Mouse (Mus musculus) heart, postnatal 10 days (tissue): ENCODE measurements around the gene Fis1. TPM values are rescaled to one million over a fixed set of nuclear protein-coding genes. Genes with fewer than 3 reads are reported as not detected.

Experiments used
- DNase-seq, 2 experiments: peaks; one replicate each; pipeline ENCODE4 v3.0.0; 2021
- intact Hi-C: fragments of 180-260 bp; cut with DNase I; formaldehyde crosslinking; loops from one replicate; pipeline ENCODE4 v1.15.1; 2025
- total RNA-seq, 2 experiments: library from RNA; stranded (reverse); gene quantifications; 2 replicates each; pipeline ENCODE4 v1.2.3; 2021

The Fis1 gene
- total RNA-seq, 2 experiments from 2014 or later = 180 to 184 TPM

DNA sequence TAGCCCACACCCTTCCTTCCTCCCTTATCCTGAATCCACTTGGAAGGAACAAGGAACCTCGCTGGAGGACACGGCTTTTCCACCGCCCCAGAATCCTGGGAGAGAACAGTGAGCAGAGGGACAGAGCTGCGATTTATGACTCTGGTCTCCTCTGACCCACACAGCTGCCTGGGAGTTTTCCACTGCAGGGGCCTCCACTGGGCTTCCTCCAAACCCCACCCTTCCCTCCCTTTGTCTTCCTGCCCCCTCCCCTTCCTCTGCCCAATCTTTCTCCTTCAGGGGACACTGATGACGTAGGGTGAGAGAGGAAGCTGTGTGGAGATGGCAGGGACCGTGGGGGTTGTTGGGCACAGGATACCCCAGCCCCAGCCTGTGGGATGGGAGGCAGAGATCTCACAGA is 13.3 kb downstream of the Fis1 start, which contains the start of gene Cldn15:
Cldn15 (plus strand) TSS at position 286 of the 400 bp plus-strand sequence.
- peak in 1 of 2 experiments; percentile 54 for DNase-seq
- intact Hi-C loops = no loop called here

DNA sequence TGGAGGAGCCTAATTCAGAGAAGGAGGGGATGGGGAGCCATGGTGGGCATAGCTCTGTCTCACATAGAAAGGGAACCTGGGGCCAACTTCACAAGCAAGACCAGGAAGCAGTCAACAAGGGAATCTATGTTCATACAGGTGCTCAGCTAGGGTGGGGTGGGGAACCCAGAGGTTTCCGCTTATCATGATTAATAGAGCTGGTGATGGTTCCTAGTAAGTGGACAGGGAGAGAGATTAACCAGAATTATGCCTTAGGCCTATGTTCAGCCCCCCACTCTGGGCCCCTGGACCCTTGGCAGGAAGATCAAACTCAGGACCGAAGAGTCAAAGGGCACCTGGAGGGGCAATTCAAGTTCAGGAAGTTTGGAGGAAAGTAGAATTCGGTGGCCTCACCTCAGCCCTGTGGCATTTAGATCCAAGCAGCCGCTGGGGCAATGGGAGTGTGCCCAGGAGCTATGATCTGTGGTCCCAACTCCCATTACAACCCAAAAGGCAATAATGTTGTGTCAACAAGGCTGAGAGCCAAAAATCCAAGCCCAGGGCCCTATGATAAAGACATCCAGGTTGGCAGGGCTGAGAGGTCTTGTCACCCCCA is 13.9 kb downstream of the Fis1 start:
- intact Hi-C loops = no loop called here
- peak in 1 of 2 experiments; percentile 23 for DNase-seq

DNA sequence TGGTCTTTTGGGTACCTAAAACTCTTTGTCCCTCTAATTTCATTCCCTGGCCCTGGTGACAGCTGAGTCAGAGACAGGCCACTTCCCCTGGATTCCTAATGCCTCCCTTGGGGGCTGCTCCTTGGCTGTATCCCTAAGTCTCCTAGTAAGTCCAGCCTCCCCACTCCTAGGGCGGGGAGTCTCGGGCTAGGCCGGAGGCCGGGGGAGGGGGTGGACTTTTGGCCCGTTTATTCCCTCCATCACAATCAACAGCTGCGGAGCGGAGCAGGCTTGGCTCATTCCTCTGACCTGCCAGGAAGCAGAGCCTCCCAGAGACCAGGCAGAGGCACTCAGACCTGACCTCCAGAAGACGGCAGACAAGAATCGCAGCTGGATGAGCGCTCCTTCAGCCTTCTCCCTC is 14.5 kb downstream of the Fis1 start:
- intact Hi-C loops = no loop called here
- DNase-seq = peak; percentile 87 to 88

DNA sequence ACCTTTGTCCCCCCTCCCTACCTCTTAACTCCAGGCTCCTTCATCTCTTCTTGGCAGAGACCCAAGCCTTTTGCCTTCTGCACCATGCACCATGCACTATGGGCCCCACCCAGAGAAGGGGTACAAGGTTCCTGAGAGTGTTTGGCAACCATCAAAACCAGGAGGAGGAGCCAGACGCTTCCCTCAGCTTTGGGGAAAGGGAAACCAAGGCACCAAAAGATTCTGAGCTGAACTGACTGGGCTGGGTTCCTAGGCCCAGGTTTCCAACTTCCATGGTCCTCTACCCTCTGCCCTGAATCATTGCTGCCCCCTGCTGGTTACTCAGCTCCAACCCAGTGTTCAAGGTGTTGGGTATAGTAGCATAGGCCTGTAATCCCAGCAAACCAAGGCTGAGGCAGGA is 17.6 kb downstream of the Fis1 start:
- peak; percentile 73 to 83 for DNase-seq
- intact Hi-C loops = loop anchor here (1.0 to 5.0 kb wide), 2 partner anchors 41 to 178 kb away; no protein-coding TSS in a partner anchor

DNA sequence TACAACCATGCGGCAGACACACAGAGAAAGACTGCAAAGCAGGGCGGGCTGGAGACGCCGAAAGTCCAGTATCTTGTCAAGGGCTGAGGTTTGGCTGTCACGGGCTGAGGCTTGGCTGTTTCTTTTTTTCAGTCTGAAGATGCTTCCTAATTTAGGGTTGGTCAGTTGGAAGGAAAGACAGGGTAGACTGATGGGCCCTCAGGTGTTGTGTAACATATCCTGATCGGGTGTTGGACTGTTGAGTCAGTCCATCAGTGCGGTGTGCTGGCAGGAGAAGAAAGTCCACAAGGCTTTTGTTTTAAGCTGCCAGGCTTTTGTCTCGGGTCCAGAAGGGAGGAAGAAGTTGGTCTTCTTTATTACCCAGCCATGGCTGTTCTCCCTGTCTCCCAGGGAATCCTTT is 20.6 kb downstream of the Fis1 start:
- intact Hi-C loops = loop anchor here (5.0 kb wide), 1 partner anchor 181 kb away; no protein-coding TSS in a partner anchor

DNA sequence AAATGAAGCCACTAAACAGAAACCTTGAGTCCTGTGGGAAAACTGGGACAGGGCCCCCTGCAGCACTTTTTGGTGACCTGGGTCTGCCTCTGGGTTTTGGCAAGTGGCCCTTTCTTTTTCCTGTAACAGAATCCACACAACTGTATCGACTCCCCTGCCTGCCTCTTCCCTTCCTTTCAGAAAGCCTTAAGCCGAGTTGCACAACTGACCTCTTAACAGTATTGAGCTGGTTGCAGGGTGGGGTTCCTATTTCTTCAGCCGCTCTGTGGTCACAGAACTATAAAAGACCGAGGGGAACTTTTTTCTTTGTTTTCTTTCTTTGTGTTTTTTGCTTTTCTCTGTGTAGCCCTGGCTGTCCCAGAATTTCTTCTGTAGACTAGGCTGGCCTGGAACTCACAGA is 24.7 kb downstream of the Fis1 start:
- intact Hi-C loops = no loop called here
- DNase-seq = no peak

More for the DNA sequence above, 20.6 kb downstream of the Fis1 start:
- no peak for DNase-seq

DNA sequence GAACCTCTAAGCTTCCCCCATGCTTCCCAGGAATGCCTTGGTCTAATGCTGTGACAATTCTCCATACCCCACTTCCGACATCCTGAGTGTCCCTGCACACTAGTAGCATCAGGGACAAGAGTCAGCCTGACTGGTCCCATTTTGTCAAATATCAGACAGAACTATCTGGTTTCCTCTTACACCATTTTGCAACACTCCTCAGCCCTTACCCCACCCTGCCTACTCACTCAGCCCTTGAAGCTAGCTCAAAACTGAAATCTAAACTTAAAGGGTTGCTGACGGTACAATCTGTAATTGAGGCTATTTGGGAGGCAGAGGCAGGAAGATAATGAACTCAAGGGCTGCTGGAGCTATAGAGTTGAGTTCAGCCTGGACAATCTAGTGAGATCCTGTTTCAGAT is 26.7 kb downstream of the Fis1 start:
- no peak for DNase-seq
- intact Hi-C loops = no loop called here

DNA sequence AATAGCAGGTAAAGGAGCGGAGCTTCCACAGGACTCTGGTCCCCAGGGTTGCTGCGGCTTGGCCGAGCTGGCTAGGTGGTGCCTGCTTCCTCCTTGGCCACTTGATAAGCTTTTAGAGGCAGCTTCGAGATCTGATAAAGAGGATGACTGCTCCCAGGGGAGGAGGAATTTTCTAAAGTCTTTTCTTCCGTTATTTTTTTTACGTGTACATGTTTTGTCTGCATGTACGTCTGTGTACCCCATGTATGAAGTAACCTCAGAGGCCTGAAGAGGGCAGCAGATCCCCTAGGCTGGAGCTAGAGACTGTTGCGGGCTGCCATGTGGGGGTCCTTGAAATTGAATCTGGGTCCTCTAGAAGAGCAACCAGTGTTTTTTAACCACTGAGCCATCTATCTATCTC is 27.9 kb downstream of the Fis1 start:
- no peak for DNase-seq
- intact Hi-C loops = no loop called here

DNA sequence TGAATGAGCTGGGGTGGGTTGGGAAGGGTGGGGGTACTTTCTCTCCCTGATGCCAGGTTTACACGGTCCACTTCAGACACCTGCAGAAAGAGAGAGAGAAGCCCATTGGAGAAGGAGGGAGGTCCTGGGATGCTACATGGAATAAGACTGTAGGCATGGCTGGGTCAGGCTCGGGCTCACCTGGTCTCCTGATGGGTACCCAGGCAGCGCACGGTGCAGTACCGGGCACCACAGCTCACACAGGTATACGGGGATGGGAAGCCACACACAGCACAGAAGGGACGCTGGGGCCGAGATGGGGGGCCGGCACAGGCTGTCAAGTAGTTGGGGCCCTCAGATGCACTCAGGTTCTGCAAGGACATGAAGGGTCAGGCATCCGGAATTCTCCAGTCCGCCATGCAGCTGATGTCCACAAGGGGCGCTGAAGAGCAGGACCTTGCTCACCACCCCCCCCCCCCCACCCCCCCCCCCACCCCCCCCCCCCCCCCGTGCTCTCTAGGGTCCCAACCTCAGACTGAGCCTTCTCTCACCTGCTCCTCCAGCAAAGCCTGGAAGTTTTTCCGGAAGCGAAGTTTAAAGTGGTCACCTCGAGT is 29.4 kb downstream of the Fis1 start:
- intact Hi-C loops = no loop called here
- DNase-seq = peak in 1 of 2 experiments; percentile 76

DNA sequence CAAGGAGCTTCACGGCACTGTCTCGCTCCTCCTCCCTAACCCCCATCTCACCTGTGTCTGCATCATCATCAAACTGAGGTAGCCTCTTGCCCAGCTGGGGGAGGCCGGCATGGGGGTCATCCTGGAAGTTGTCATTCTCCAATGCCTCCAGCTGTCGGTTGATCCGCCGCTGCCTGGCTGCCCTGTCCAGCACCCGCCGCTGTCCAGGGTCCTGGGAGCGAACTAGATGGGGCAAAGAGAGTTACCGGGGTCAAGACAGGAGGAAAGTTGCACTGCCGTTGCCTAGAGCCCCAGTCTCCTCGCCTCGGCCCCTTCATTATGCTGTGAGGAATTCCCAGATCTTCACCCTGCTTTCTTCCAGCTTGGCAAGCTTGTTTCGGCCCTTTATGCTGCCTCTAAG is 31.8 kb downstream of the Fis1 start:
- intact Hi-C loops = no loop called here
- DNase-seq = no peak

DNA sequence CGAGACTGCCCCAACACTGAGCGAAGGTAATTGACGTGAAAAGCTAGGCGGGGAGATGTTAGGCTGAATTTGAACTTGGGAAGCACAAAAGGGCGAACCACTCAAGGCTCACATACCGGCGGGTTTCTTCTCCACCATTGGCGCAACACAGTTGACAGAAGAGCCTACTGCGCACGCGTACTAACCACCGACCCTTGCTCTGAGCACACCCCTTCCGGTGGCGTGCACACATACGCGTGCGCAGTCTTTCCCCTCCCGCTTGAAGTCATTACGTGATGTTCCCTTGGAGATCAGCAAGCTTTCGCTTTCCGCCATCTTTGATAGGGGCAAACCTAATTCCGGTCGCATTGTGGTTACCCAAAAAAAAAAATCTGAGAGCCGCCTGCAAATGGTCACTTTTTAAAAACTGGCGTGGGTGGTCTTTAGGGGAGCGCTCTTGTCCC is 33.6 kb downstream of the Fis1 start, which contains the start of gene Plod3:
Plod3 (plus strand) TSS at position 325 of the 443 bp plus-strand sequence.
- intact Hi-C loops = no loop called here
- DNase-seq = peak; percentile 96 to 98

DNA sequence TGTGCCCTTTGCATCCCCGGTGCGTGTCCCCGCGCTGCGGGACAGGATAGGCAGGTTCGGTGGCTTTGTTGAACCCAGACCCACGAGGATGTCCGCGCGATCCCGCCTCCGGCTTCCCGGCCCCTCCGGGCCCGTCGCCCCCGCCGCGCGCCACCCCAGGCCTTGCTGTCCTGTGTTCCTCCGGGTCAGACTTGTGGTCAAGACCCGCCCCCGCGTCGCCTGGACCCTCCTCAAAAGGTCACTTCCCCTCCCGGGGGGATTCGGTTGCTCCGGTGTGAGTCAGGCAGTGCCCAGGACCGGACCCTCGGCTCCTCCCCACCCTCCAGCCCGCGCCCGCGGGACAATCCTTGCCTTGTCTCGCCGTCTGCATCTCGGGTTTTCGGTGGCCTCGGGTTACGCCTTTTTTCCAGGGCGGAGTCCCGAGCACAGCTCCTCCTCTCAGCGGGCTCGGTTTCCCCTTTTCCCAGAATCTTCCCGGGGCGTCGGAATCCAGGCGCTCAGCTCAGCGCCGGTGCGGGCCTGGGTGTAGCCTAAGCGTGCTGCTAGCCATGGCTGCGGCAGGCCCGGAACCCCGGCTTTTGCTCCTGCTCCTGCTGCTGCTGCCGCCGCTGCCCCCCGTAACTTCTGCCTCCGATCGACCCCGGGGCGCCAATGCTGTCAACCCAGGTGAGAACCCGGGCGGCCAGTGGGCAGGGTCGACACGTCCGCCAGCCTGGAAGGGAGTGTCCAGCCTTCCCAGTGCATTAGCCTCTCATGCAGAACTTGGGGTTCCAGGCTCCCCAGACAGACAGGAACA is 34.3 kb downstream of the Fis1 start:
- DNase-seq = peak; percentile 84 to 89
- intact Hi-C loops = no loop called here

DNA sequence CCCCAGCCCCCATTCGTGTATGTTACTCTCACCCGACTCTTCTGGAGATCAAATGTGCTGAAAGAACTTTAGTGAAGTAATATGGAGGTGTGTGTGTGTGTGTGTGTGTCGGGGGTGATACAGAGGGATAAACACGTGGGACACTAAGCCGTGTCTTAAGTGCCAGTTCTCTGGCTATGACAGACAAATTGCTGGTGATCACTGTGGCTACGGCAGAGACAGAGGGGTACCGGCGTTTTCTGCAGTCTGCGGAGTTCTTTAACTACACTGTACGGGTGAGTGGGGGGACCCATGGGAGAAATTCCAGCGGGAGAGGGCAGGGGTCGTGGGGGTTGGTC is 34.8 kb downstream of the Fis1 start, which contains the start of gene Znhit1:
Znhit1 (minus strand) TSS at position 88 of the 338 bp plus-strand sequence.
- intact Hi-C loops = no loop called here
- DNase-seq = peak in 1 of 2 experiments; percentile 23

DNA sequence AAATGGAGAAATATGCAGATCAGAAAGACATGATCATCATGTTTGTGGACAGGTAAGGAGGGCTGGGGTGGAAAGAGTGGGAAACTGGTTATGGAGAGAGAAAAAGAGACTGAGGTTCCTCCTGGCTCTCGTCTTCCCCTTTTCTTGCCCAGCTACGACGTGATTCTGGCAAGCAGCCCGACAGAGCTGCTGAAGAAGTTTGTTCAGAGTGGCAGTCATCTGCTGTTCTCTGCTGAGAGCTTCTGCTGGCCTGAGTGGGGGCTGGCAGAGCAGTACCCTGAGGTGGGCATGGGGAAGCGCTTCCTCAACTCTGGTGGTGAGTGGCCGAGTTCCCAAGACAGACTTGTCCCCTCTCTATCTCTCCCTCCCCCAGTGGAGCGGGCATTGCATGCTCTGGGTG is 35.3 kb downstream of the Fis1 start:
- DNase-seq = peak in 1 of 2 experiments; percentile 44
- intact Hi-C loops = no loop called here

DNA sequence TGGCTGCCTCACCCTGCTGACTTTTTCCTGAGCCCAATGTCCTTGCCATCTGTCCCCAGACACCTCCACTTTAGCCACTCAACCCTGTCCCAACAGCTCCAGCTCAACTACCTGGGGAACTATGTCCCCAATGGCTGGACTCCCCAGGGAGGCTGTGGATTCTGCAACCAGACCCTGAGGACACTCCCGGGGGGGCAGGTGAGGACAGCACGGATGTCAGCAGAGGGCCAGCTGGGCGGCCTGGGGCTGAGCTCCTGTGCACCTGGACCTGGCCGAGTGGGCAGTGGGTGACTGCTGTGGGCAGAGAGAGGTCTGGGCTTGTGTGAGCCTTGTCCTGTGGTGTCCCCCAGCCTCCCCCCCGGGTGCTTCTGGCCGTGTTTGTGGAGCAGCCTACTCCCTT is 36.7 kb downstream of the Fis1 start:
- no peak for DNase-seq
- intact Hi-C loops = no loop called here

DNA sequence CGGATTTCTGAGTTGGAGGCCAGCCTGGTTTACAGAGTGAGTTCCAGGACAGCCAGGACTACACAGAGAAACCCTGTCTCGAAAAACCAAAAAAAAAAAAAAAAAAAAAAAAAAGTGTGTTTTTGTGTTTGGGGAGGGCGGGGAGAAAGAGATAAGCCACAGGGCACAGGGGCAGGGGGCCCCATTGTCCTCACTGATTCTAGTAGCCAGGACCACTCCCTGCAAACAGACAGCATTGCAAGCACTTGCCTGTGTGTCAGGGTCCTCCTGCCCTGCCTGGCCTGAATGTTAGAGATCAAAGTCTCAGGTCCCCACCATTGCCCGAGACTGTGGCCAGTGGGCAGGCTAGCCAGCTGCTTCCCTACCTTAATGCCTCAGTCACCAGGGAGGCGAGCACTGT is 46.4 kb downstream of the Fis1 start:
- intact Hi-C loops = no loop called here
- DNase-seq = no peak

DNA sequence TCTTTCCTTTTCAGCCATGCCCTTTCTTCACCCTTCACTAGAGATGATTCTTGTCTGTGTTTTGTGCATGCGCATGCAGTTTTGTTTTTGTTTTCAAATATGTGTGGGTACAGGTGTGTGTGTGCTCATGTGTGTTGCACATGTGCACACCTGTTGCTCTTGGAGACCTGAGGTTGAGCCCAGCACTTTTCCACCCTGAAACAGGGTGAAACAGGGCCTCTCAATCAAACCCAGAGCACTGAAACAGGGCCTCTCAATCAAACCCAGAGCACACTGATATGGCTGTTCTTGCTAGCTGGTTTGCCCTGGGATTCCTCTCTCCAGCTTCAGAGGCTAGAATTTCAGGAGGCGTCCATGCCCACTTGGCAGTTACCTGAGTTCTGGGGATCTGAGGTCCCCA is 47.5 kb downstream of the Fis1 start:
- intact Hi-C loops = no loop called here

DNA sequence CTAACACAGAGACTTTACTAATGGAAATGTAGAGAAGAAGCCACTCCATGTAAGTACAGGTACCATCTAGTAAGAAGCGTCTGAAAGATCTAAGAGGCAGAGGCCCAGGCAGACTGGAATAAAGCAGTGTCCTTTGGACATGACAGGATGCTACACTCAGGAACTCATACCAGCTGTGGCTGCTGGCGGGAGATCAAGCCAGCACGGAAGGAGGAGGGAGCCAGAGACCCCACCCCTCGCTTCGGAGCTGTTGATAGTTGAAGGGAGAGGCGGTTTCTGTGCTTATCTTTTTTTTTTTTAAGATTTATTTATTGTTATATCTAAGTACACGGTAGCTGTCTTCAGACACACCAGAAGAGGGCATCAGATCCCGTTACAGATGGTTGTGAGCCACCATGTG is 54.2 kb downstream of the Fis1 start:
- DNase-seq = no peak
- intact Hi-C loops = no loop called here

More for the DNA sequence above, 47.5 kb downstream of the Fis1 start:
- no peak for DNase-seq

DNA sequence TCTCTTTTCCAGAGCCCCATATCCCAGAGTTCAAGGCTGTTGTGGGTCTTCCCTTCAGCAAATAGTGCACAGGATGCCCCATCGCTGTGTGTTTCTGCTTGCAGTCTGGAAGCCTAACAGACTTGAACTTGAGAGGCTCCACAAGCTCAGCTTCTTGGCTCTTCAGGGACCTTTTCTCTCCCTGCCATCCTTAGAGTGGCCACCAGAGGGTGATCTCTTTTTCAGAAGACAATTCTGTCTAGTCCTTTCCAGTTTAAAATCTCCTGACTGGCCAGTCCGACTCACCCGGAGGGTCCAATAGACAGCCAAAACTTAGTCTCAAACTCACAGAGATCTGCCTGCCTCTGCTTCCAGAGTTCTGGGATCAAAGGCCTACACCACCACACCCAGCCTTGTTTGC is 56.9 kb downstream of the Fis1 start:
- peak; percentile 56 to 72 for DNase-seq
- intact Hi-C loops = no loop called here

DNA sequence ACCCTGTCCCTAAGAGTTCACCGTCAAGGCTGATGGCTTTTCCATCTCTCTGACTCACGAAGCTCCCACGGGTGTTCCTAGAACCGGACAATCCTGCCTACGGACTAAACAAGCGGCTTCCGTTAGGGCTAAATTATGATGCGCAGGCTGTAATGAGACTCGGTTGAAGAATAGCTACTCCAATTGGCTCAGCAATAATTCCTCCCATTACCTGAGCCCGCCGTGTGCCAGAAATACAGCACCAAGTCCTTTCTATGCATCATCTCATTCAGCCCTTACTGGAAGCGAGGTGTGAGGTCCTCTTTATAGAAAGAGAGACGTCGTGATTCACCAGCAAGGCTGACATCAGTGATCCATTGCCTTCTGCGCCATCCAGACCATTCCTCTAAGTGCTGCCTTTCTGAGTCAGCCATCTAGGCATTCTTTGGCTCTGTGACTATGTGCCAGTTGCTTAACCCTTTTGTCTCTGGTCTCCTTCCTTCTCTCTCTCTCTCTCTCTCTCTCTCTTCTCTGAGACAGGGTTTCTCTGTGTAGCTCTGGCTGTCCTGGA is 59.4 kb downstream of the Fis1 start:
- intact Hi-C loops = no loop called here

More for the DNA sequence above, 59.4 kb downstream of the Fis1 start:
- DNase-seq = no peak
